Mouse (Mus musculus) Muller cell, postnatal 12 days (primary cell): ENCODE results near the gene BC017158.
A peak's percentile ranks its signal among the peaks of the same experiment; 100 is the strongest.

Experiments
- DNase-seq: peaks from one replicate; pipeline ENCODE4 v3.0.0-alpha.2; 2015; ENCODE audit errors: inconsistent ontology term

Gene BC017158

DNA sequence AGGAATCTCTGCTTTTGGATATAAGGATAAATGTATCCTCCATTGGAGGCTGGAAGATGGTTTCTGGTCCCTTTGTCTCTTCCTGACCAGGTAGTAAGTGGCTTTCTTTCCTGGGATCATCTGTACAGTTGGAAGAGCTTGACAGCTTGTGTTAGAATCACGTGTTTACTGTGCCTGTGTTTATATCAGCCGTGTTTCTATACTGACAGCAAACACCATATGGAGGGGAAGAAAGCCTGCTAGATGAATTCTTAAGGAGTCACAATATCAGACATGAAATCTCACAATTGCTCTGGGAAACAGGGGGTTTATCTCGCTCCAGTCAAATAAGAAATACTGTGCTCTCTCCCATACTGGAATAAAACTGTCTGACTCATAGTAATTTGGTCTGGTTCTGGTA lies 11.2 kb upstream of the BC017158 start:
- DNase-seq = no peak

DNA sequence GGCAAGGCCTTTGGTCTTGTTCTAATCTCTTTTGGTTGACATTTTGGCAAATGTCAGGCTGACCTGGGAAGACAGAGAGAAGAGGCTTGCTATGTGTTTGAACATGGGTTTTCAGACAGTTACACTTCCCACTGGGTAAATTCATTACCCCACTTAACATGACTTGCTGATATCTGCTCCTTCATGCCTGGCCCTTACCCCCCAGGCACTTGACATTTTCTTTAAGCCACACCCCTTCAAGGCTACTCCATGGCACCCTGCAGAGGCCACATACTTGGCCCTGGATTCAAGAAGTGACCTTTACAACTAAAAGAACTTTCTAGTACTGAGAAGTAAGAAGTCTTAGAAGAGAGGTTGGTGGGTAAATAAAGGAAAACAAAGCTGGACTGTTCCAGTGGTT lies 9.9 kb upstream of the BC017158 start:
- no peak for DNase-seq

DNA sequence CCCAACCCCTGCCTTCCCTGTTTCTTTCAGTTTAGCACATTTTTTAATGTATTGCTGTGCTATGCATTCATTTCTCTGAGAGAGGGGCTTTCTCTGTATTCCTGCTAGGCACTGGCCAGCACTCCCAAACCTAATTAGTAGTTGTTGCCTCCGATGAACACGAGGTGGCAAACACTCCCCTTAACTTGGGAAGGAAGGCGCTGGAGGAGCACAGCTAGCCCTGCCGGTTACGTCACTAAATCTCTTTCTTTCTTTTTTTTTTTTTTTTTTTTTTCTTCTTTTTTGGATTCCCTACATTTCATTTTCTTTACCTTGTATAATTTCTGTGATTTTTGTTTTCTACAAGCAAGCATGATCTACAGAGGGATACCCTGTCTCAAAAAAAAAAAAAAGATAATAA lies 6.9 kb upstream of the BC017158 start:
- DNase-seq = peak; percentile 55

DNA sequence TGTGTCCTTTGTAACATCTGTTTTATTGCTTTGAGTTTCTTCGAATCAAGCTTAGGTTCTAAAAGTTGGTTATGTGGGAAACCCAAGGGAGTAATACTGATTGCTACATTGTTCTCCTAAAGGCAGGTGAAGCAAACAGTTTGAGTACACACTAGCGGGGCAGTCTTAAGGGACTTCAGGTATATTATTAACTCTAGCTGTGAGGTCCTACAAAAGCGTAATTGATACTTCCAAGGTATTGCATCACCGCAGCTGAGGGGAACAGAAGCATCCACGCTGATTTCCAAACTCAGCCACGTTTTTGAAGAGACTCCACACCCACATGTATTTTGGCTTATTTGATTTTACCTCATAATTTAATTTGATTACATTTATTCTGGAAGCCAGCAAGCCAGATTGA lies 6.2 kb upstream of the BC017158 start:
- DNase-seq = no peak

DNA sequence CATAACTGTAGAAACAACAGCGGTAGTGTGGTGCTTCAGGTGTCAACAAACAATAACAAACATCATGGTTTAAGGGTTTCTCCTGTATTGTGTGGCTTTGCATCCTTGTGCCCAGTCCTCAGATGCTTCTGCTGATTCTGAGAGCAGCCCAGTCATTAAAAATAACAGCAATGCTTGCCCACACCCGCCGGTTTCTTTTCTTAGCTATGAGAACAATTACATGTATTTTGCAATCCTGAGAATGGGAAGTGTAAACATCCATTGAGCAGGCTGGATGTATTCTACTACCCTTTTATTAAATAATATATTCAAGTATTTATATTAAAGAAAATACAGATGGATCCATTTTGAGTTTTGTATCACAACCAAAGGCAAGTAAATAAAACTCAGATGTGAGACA lies 4.2 kb upstream of the BC017158 start:
- DNase-seq = no peak

DNA sequence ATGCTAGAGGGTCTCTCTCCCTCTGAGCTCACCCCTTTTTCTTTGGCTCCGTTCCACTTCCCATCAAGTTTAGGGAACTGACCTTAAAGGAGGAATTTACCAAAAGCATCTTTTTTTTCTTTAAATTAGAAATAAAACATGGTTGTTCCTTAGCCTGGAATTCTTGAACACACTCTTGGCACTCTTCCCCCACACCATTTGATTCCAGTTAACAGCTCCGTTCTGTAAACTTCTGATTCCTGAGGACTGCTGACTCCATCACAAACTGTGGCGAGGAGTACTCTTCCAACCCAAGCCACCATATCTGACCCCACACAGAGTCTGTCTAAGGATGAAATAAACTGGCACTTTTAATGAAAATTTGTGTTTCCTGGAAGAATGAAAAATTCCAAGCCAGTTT lies 3.0 kb upstream of the BC017158 start:
- no peak for DNase-seq

DNA sequence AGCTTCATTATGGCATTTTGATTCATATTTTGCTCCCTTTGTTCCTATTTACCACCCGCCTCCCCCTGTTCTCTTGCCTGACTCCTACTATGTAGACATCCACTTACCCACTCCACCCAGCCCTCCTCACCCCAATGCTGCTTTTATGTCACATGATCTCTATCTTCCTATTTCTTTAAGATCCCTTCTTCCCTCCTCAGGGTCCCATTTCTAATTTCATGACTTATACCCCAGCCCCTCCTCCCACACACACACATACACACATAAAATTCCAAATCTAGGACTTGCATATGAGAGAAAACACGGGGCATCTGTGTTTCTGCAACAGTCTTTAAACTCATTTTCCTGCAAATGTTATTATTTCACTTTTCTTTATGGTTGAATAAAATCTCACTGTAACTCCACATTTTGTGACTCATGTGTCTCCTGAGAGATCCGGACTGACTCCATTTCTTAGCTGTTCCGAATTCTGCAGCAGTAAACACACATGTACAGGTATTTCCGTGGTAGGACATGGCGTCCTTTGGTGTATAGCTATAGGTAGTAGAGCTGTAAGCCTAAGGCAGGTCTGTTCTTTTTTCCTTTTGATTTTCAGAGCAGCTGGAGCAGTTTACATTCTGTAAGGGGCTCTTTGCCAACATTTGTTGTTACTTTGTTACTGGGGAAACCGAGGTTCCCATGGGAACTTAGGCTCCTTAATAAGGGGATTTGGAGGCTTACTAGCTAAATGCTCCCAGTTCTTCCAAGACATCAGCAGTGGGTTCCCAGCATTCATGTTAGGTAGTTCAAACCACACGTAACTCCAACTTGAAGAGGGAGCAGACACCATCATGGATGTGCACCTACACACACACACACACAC lies 742 bp upstream of the BC017158 start:
- no peak for DNase-seq

DNA sequence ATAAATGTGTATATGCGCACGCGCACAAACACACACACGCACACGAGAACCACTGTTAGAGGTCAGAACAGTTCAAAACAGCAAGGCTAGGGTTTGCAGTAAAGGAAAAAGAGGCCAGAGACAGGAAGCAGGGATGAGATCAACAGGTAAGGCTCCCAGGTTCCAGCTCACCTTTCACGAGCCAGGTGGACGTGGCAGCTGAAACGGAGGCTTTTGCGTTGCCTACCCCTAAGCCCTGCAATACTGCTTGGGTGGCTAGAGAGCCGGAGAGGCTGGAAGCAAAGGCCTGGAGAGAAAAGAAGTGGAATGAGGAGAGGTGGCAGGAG lies 716 bp downstream of the BC017158 start:
- no peak for DNase-seq

DNA sequence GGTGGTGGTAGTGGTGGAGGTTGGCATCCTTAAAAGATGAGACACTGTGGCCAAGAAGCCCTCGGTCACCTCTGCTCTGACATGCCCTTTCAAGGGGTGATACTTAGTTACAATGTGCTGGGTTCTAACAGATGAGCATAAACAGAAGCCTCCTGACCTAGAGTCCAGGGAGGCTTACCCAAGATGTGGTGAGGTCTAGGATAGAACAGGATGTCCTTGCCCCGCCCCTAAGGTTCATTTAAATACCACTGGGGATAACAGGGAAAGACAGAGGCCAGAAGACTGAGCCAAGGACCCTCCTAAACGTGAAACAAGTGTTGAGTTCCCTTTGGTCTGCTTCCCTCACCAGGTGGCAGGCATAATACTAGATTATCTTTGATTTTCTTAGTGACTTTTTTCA lies 1.5 kb downstream of the BC017158 start:
- DNase-seq = no peak

DNA sequence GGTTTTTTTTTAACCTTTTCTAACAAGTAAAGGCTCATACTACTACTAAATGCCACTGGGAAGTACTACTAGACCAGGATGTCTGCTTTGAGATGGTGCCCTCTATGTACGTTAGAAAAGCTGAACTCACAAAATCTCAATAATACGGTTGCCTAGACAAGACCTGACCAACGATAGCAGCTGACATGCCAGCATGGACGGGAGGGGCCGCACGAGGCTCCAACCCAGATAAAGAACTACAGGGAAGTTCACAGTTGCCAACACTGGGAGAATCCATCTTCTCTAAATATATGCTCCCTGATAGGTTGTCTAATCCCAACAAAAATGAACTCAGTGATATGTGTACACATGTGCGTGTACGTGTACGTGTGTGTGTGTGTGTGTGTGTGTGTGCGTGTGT lies 3.2 kb downstream of the BC017158 start:
- no peak for DNase-seq

DNA sequence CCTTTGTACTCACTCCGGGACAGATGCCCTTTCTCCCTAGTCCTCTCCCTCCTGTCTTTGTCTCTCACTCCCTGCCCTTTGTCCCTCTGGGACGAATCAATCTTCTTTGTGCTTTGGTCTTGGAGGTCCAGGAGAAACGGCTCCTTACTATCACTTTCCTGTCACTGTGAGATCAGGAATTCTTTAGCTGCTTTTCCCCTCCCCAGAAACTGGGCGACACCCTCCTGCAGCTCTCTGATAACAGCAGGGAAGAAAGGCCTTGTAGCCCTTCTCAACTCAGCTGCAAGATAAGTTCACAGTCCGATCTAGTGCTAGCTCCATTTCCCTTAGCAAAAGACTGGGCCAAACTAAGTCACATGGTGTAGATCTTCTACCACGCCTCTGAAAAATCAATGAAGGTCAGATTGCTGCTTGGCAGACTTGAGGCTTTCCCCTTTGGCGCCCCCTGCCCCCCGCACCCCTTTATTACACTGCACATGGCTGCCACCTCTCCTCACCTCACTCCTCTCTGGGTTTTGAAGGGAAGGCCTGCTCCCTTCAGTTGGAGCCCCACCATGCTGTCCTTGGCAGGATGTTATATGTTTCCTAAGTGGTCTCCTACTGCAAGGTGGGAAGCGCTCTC lies 8.9 kb downstream of the BC017158 start:
- DNase-seq = no peak

DNA sequence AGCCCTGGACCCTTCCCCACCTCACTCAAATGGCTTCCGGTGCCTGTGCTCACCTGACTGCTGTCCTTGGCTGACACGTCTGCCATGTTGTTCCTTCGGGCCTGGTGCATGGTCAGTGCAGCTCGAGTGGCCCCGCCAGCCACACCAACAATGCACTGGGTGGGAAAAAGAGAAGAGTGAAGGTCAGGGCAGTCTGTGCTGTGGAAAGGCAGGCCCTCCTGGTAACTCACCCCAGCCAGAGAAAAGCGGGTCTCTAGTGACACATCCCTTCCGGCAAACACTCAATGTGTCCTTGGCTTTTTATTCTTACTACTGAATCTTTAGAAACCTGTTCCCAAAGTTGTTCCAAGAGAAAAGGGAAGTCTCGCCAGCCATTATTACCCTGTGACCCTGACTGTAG lies 12.9 kb downstream of the BC017158 start:
- DNase-seq = no peak

DNA sequence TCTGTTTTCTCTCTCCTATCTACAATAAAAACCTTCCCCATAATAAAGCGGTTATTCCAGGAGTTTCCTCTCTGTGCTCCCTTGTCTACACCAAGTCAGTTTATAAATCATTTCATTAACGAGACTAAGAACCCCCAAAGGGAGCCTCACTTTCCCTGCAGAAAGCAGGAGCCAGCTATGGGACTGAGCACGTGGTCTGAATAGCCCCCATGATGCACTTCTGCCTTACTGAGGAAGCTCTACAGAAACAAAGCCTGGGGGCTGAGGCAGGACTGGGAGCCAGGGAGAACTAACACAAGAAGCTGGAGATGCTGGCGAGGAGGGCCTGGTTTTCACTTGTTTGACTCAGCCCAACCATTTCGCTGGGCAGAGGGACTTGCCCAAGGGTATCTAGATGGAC lies 13.9 kb downstream of the BC017158 start:
- no peak for DNase-seq

DNA sequence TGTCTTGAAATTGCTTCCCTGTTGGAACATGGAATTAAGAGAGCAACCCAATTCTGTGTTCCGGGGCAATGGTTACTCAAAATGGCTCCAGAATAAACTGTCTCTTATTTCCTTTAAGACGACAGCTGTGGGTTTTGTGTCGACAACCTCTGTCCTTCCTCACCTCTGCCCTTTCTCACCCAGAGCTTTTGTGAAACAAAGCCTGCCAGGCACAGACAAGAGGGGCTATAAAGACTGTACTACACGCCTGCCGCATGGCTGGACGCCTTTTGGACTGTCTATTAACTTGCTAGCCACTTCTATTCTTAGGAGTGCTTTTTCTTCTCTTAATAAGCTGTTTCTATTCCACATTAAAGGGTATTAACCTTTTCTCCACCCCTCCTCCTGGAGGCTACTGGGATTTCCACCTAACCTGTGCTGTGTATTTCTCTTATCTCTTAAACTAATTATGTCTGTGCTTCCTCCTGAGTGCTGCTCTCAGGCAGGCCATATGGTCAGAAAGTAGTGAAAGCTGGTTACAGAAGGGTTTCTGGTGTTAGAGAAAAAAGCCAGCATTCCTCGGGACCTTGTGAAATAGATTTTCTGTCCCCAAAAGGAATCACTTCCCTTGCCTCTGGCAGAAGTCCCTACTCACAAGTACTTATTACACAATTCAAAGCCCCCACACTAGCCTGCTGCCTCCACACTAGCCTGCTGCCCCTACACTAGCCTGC lies 15.3 kb downstream of the BC017158 start:
- no peak for DNase-seq

DNA sequence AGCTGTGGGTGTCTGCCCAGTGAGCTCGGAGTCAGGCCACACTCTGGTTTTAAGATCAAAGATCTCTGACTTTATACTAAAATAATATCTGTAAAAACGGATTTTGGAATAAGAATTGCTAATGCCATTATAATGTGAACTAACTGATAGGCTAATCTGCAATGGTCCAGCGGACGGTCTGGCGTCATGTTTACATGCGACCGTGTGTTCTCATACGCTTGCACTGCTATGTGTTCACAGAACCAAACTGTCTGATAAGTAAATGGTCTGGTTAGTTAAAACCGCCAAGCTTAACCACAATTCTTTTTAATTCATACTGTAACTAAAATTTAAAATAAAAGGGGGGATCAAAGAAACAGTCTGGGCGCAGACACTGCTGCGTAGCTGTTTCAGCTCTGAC lies 16.2 kb downstream of the BC017158 start:
- DNase-seq = no peak

DNA sequence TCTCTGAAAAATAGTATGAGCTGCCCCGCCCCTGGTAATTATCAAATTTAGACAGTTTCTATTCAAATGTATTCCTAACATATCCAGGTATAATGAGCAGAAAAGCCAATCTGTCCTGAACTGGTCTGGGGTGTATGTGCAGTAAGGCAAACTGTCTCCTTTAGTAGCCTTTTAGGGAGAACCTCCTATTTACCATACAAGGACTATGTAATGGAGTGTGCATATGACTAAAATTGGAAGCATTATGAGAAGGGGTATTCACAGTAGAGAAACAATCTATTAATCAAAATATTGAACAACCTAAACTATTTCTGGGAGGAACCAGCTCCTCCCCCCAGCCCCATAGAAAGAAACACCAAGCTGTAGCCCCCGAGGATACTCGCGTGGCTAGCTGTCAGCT lies 18.2 kb downstream of the BC017158 start:
- no peak for DNase-seq

DNA sequence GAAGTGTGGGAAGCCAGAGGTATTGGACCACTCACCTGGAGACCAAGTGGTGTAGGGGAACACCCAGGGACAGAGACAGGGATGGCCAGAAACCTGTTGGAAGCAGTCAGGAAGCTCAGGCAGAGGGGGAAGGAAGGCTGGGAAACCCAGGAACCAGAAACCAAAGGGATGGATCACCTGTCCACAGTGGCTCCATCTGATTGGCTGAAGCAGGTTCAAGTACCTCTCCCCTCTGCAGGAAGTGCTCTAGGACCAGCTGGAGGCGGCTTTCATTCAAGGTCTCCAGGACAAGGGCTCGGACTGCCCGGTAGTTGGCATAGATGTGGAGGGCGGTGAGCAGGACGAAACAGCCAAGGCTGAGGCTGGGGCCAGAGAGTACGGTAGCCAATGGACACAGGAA lies 21.9 kb downstream of the BC017158 start:
- no peak for DNase-seq

DNA sequence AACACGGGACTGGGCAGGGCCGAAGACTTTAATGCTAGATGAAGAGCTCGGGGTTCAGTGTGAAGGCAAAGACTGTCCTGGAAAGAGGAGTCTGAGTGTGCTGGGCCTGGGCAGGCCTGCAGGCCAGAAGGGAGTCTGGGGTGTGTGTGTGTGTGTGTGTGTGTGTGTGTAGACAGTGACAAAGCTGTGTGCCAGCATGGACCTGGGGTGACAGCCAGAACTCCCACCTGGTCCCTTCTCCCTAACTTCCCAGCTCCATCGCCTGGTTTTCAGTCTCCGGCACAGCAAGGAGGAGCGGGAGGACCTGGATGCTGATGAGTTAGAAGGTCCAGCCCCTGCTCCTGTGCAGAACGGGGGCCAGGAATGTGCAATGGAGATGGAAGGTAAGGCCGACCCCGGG lies 26.5 kb downstream of the BC017158 start:
- no peak for DNase-seq

DNA sequence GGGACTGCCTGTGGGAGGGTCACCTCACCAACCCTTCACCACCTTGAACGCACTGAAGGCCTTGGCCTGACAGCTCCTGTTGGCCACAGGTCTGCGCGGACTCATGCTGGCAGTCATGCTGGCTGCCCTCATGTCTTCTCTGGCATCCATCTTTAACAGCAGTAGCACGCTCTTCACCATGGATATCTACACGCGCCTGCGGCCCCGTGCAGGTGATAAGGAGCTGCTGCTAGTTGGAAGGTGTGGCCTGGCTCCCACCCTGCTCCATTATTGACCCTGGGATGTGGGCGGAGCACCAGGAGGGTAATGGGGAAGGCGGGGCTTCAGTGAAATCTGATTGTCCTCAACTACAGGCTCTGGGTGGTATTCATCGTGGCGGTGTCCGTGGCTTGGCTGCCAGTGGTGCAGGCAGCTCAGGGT lies 27.5 kb downstream of the BC017158 start:
- DNase-seq = no peak

DNA sequence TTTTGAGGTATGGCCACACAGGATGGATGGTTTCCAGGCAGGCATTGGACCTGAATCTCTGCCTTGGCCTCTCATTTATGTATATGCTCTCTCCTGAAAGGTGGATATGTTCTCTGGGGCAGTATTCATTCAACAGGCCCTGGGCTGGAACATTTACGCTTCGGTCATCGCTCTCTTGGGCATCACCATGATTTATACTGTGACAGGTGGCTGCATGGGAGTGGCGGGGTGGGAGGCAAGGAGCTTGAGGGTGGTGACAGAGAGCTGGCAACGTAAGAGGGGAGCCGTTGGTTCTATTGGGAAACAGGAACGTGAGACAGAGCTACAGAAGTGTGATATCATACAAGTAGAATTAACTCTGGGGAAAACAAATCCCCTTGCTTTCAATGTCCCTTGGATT lies 30.2 kb downstream of the BC017158 start:
- DNase-seq = no peak

DNA sequence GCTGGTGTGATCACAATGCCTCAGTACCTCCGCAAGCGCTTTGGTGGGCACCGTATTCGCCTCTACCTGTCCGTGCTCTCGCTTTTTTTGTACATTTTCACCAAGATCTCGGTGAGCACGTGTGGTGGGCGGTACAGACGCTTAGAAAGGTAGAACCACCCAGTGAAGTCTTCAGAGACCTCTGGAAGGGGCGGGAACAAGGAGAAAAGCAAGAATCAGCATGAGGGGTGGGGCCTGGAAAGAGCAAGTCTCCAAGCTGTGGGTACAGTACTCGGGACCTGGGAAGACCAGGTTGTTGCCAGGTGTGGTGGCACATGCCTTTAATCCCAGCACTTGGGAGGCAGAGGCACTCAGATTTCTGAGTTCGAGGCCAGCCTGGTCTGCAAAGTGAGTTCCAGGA lies 30.6 kb downstream of the BC017158 start:
- no peak for DNase-seq

DNA sequence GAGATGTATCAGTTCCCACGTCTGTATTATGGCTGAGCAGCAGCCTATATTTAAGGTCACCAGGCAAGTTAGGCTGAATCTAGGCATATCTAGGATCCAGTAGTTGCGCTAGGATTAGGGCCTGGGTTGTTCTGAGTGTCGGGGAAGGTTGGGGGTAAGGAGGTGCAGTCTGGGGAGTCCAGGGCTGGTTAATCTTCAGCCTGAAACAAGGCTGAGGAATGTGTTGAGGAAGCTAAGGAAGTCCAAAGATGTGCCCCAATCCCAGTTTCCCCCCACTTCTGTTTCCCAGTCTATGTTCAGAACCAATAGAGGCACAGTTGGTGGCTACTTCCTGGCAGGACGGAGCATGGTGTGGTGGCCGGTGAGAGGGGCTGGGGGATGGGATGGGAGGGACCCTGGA lies 31.9 kb downstream of the BC017158 start:
- no peak for DNase-seq

DNA sequence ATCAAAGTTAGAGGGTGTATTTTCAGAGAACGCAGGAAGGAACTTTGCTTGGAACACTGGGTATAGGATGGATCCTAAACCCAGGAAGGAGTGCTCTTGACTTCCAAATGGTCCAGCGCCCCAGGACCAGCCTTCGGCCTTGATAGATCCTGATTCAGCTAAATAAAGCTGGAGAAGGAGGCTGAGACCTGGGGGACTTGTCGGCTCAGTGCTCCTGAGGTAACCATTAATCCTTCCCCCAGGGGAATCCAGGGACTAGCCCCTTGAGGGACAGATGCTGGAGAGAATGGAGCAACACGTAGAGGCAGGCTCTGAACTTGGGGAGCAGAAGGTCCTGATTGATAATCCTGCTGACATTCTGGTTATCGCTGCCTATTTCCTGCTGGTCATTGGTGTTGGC lies 32.6 kb downstream of the BC017158 start, which contains the start of gene Slc5a2:
TSS of gene Slc5a2 (plus strand) at position 247 of the 400 bp plus-strand sequence.
- no peak for DNase-seq
